23 mouse cellular contexts compared by ENCODE assay signal in the genomic region with DNA sequence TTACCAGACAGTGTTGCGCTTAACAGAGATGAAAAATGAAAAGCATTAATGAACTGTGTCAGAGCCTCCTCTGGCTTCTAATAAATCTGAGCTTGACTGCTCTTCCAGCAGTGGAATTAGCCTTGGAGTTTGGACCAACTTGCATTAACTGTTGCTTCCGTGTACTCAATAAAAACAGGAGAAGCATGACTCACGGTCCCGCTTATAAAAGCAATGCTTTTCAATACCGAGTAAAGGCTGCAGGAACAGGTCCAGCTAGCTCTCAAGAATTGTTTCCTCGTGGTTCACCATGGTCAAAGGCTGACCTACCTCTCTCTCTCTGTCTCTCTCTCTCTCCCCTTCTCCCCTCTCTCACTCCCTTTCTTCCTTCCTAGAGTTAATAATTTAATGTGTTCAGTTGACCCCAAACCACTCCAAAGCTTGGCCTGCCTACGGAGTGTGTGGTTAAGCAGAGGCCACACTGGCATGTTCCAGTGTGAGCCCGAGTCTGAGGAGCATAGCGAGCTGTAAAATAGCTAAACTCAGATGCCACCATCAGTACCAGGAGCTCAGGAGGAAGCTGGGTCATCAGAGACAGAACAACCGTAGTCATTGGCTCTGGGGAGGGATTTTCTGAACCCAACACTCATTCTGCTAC. TPM values are rescaled to one million over a fixed set of nuclear protein-coding genes. Genes with fewer than 3 reads are reported as not detected.
DNase-seq lines count a peak whose midpoint lies in the region; ATAC-seq and TF ChIP-seq lines count a peak whose summit lies in the region.
"Had no signal": no experiment of that assay in that cellular context is flagged by ENCODE, and none has a peak within 500 bp of the region (broad histone marks: within the 10 kb centered on the region; RNA-seq: fewer than 3 reads in every experiment).

No protein-coding gene starts in this region.

- no peak for TF ChIP-seq CTCF in small intestine, adult 2 months (IDR thresholded peaks at IDR 0.05; ENCODE audit: extremely low read depth, insufficient read length, insufficient replicate concordance, low read depth, low read length)

- H3K9ac ChIP-seq in kidney, embryonic 15.5 days: no peak overlapping the region
- no peak overlapping the region for H3K9ac ChIP-seq in intestine, embryonic 14.5 days (ENCODE audit: low read length)
- no peak overlapping the region for H3K9ac ChIP-seq in kidney, embryonic 16.5 days (replicated peaks; ENCODE audit: low read length)
- H3K9ac ChIP-seq: heart, embryonic 13.5 days; hindbrain, embryonic 12.5 days; midbrain, embryonic 12.5 days; neural tube, embryonic 15.5 days had no signal

- WGBS in kidney, embryonic 15.5 days: 51% methylated on average over 10 of the region's 10 CpGs
- 64% methylated on average over 10 of the region's 10 CpGs for WGBS in intestine, embryonic 14.5 days
- 58% methylated on average over 10 of the region's 10 CpGs for whole genome bisulfite sequencing in kidney, embryonic 16.5 days
- 22% methylated on average over 10 of the region's 10 CpGs for WGBS in small intestine, adult 2 months

- no peaks in the 10 kb centered on the region for H3K36me3 ChIP-seq in kidney, embryonic 15.5 days
- no peaks in the 10 kb centered on the region for H3K36me3 ChIP-seq in intestine, embryonic 14.5 days (ENCODE audit: control insufficient read depth, insufficient read depth, low read length)
- no peaks in the 10 kb centered on the region for H3K36me3 ChIP-seq in kidney, embryonic 16.5 days (ENCODE audit: insufficient read depth, low read length)
- H3K36me3 ChIP-seq in small intestine, adult 2 months (ENCODE audit: control insufficient read depth, insufficient read depth, low read length): no peaks in the 10 kb centered on the region
- H3K36me3 ChIP-seq: forebrain, embryonic 10.5 days; heart, embryonic 13.5 days; hindbrain, embryonic 12.5 days; midbrain, embryonic 12.5 days; neural tube, embryonic 15.5 days had no signal

- H3K4me3 ChIP-seq in kidney, embryonic 15.5 days (replicated peaks): no peak overlapping the region
- H3K4me3 ChIP-seq in intestine, embryonic 14.5 days (ENCODE audit: low read depth, low read length): no peak overlapping the region
- H3K4me3 ChIP-seq in kidney, embryonic 16.5 days (ENCODE audit: low read length): no peak overlapping the region
- H3K4me3 ChIP-seq in small intestine, adult 2 months (ENCODE audit: low read depth, low read length): no peak overlapping the region
- H3K4me3 ChIP-seq: forebrain, embryonic 10.5 days; heart, embryonic 13.5 days; hindbrain, embryonic 12.5 days; layer of hippocampus, adult 2 months; midbrain, embryonic 12.5 days; neural tube, embryonic 15.5 days had no signal

- H3K4me1 ChIP-seq in kidney, embryonic 15.5 days: 0 out of 2 replicates have a peak, but pooled peaks cover 2% of the 10 kb centered on the region
- no peaks in the 10 kb centered on the region for H3K4me1 ChIP-seq in intestine, embryonic 14.5 days (replicated peaks; ENCODE audit: control insufficient read depth, insufficient read depth, low read length)
- H3K4me1 ChIP-seq in kidney, embryonic 16.5 days (ENCODE audit: insufficient read depth, low read length): no peaks in the 10 kb centered on the region
- peaks cover 21% of the 10 kb centered on the region; the same call in 1 of the 2 replicates for H3K4me1 ChIP-seq in small intestine, adult 2 months (ENCODE audit: control insufficient read depth, insufficient read depth, insufficient read length, low read length)
- H3K4me1 ChIP-seq: forebrain, embryonic 10.5 days; heart, embryonic 13.5 days; hindbrain, embryonic 12.5 days; midbrain, embryonic 12.5 days; neural tube, embryonic 15.5 days had no signal

- no peak for ATAC-seq in kidney, embryonic 15.5 days (replicated peaks; ENCODE audit: low FRiP score)
- ATAC-seq in intestine, embryonic 14.5 days (replicated peaks; ENCODE audit: low FRiP score, low TSS enrichment, low read depth): peak; percentile 71; the same call in 1 of the 2 replicates
- peak; percentile 69; the same call in 1 of the 2 replicates for ATAC-seq in kidney, embryonic 16.5 days (ENCODE audit: low FRiP score, low TSS enrichment)
- ATAC-seq: forebrain, embryonic 16.5 days; Patski had no signal

- H3K4me2 ChIP-seq in kidney, embryonic 15.5 days: no peak overlapping the region
- no peak overlapping the region for H3K4me2 ChIP-seq in intestine, embryonic 14.5 days (ENCODE audit: low read length)
- H3K4me2 ChIP-seq in kidney, embryonic 16.5 days (replicated peaks; ENCODE audit: low read depth, low read length): no peak overlapping the region
- H3K4me2 ChIP-seq: heart, embryonic 13.5 days; hindbrain, embryonic 12.5 days; midbrain, embryonic 12.5 days; neural tube, embryonic 15.5 days had no signal

- H3K27ac ChIP-seq in kidney, embryonic 15.5 days: no peak overlapping the region
- H3K27ac ChIP-seq in intestine, embryonic 14.5 days (ENCODE audit: low read depth): 0 out of 2 replicates have a peak overlapping the region, but pooled peaks have one; percentile 22
- H3K27ac ChIP-seq in kidney, embryonic 16.5 days (ENCODE audit: low read length): no peak overlapping the region
- peak overlapping the region; percentile 97 for H3K27ac ChIP-seq in small intestine, adult 2 months (ENCODE audit: insufficient read depth, low read depth, low read length)
- H3K27ac ChIP-seq: forebrain, embryonic 10.5 days; heart, embryonic 13.5 days; hindbrain, embryonic 12.5 days; layer of hippocampus, adult 2 months; midbrain, embryonic 12.5 days; neural tube, embryonic 15.5 days had no signal

- H3K27me3 ChIP-seq in kidney, embryonic 15.5 days: no peaks in the 10 kb centered on the region
- no peaks in the 10 kb centered on the region for H3K27me3 ChIP-seq in intestine, embryonic 14.5 days (replicated peaks; ENCODE audit: control insufficient read depth, insufficient read depth, low read length)
- H3K27me3 ChIP-seq in kidney, embryonic 16.5 days (ENCODE audit: insufficient read depth, low read length): no peaks in the 10 kb centered on the region
- H3K27me3 ChIP-seq in small intestine, adult 2 months (ENCODE audit: control insufficient read depth, insufficient read depth, low read length): no peaks in the 10 kb centered on the region
- H3K27me3 ChIP-seq: heart, embryonic 13.5 days; hindbrain, embryonic 12.5 days; midbrain, embryonic 12.5 days; neural tube, embryonic 15.5 days had no signal

- DNase-seq in kidney, adult 9 months: peak; percentile 28
- DNase-seq in intestine, embryonic 14.5 days (ENCODE audit: low spot score): no peak
- no peak for DNase-seq in retina, embryonic 14.5 days (ENCODE audit: low spot score)
- DNase-seq in adrenal gland, postnatal 4 days (ENCODE audit: low spot score in 2 of 2): no peak
- DNase-seq in frontal cortex, postnatal 14 days (ENCODE audit: low spot score in 2 of 2): no peak
- DNase-seq: adrenal gland, postnatal 36 days; cerebellum, adult 11 months; cerebellum, adult 9-11 months; gastrocnemius, postnatal 14 days; heart, postnatal 14 days; layer of hippocampus, postnatal 36 days; lung, postnatal 10 days had no signal

- no peaks in the 10 kb centered on the region for H3K9me3 ChIP-seq in kidney, embryonic 15.5 days (replicated peaks)
- H3K9me3 ChIP-seq in intestine, embryonic 14.5 days (ENCODE audit: control insufficient read depth, low read length): no peaks in the 10 kb centered on the region
- H3K9me3 ChIP-seq in kidney, embryonic 16.5 days (ENCODE audit: low read length): no peaks in the 10 kb centered on the region
- H3K9me3 ChIP-seq: forebrain, embryonic 10.5 days; heart, embryonic 13.5 days; hindbrain, embryonic 12.5 days; midbrain, embryonic 12.5 days; neural tube, embryonic 15.5 days had no signal

- no peak for TF ChIP-seq POLR2A in small intestine, adult 2 months (IDR thresholded peaks at IDR 0.05; ENCODE audit: low read depth, low read length)

RNA-seq across cellular contexts. Expression of a gene that starts 10.5 kb away (rescaled TPM):
- 3.6 and 3.9 TPM in 2 replicates for polyA plus RNA-seq in kidney, embryonic 15.5 days (2015; fragmentation: Nextera tagmentation; extraction: Ambion mirVana)
- polyA plus RNA-seq in intestine, embryonic 14.5 days (2014; fragmentation: Nextera tagmentation; extraction: Ambion mirVana): 6.7 and 6.8 TPM in 2 replicates
- 3.0 and 3.2 TPM in 2 replicates for polyA plus RNA-seq in kidney, embryonic 16.5 days (2015; fragmentation: Nextera tagmentation; extraction: Ambion mirVana)
- polyA plus RNA-seq in small intestine, adult 2 months (2012; rRNA removed): 1.6 and 2.6 TPM in 2 replicates
- 10 to 100 TPM; 11.4 to 11.9 TPM for total RNA-seq in adrenal gland, postnatal 4 days (2021)

Comparison
In these comparisons a context has a peak if more than half of its experiments do, and no peak if none do; other contexts are left out.
1. H3K27ac ChIP-seq: peak in intestine, embryonic 14.5 days (single experiment) and small intestine, adult 2 months (single experiment); none in kidney, embryonic 15.5 days (single experiment) and kidney, embryonic 16.5 days (single experiment).